Mouse (Mus musculus) CH12.LX (cell line): ENCODE results near the gene F7. TPM values are rescaled to one million over a fixed set of nuclear protein-coding genes. Genes with fewer than 3 reads are reported as not detected.

Experiments
- DNase-seq: peaks from one replicate; pipeline ENCODE4 v3.0.0-alpha.2; 2013; ENCODE audit errors: extremely low read depth
- H3K27ac ChIP-seq: 2 replicates; pipeline ENCODE4 v1.5.1; 2012; ENCODE audit warnings: low read depth, mild to moderate bottlenecking, control low read depth, moderate library complexity; ENCODE audit not compliant: insufficient read depth
- H3K27me3 ChIP-seq: replicated peaks from 2 replicates; pipeline ENCODE3; 2012; ENCODE audit warnings: inconsistent platforms
- H3K36me3 ChIP-seq, 2 experiments: replicated peaks in 1 of 2; 2 replicates each; pipeline versions ENCODE3 to v1.6.1; 2012; ENCODE audit warnings: inconsistent platforms in 1 of 2, low read length in 1 of 2, mild to moderate bottlenecking in 1 of 2, mixed read lengths in 1 of 2, moderate library complexity in 1 of 2; ENCODE audit not compliant: control insufficient read depth in 1 of 2, insufficient read depth in 1 of 2
- H3K4me1 ChIP-seq, 2 experiments: 2 replicates each; pipeline ENCODE4 v1.6.1; 2012; ENCODE audit warnings: inconsistent platforms in 1 of 2, moderate library complexity in 1 of 2; ENCODE audit not compliant: insufficient read depth in 2 of 2, control insufficient read depth in 1 of 2
- H3K4me2 ChIP-seq: 2 replicates; pipeline ENCODE4 v1.6.1; 2012; ENCODE audit warnings: low read depth, mild to moderate bottlenecking, control low read depth; ENCODE audit not compliant: poor library complexity, insufficient read depth, severe bottlenecking
- H3K4me3 ChIP-seq, 3 experiments: fragments of 150-350 bp in 1 of 3; sonication (generic) in 1 of 3; replicated peaks in 1 of 3; 2 replicates each; pipeline versions ENCODE3 to v1.5.1; 2011 to 2012; ENCODE audit warnings: low read depth in 2 of 3, low read length in 2 of 3, mild to moderate bottlenecking in 2 of 3, moderate library complexity in 2 of 3, control low read depth in 1 of 3, improper control_type of control experiment in 1 of 3, inconsistent platforms in 1 of 3, mixed read lengths in 1 of 3; ENCODE audit not compliant: poor library complexity in 1 of 3
- H3K79me2 ChIP-seq: replicated peaks from 2 replicates; pipeline ENCODE4 v1.6.1; 2012; ENCODE audit warnings: mild to moderate bottlenecking, moderate library complexity; ENCODE audit not compliant: control insufficient read depth, poor library complexity, insufficient read depth, severe bottlenecking; ENCODE audit errors: extremely low read depth
- H3K9ac ChIP-seq: 2 replicates; pipeline ENCODE4 v1.6.1; 2012; ENCODE audit warnings: low read depth, mild to moderate bottlenecking, control low read depth, moderate library complexity; ENCODE audit not compliant: insufficient read depth
- H3K9me3 ChIP-seq: replicated peaks from 2 replicates; pipeline ENCODE3; 2012; ENCODE audit warnings: low read length, inconsistent platforms, mixed read lengths
- CTCF ChIP-seq, 2 experiments: IDR thresholded peaks in 1 of 2; conservative IDR thresholded peaks in 1 of 2; 2 replicates each; pipeline ENCODE4 v1.5.1; 2011 to 2012; ENCODE audit warnings: low read depth in 2 of 2, low read length in 2 of 2, improper control_type of control experiment in 1 of 2, inconsistent platforms in 1 of 2, mild to moderate bottlenecking in 1 of 2, moderate library complexity in 1 of 2
- E2F4 ChIP-seq: IDR thresholded peaks from 2 replicates; pipeline ENCODE4 v1.6.1; 2011; ENCODE audit warnings: low read depth, low read length, improper control_type of control experiment; ENCODE audit not compliant: insufficient replicate concordance
- ELF1 ChIP-seq: IDR thresholded peaks from 2 replicates; pipeline ENCODE4 v1.6.1; 2014; ENCODE audit warnings: low read depth, mild to moderate bottlenecking, inconsistent platforms, low read length, improper control_type of control experiment
- GABPA ChIP-seq: IDR thresholded peaks from 2 replicates; pipeline ENCODE4 v1.6.1; 2012; ENCODE audit warnings: low read depth, low read length, improper control_type of control experiment, inconsistent platforms; ENCODE audit not compliant: insufficient replicate concordance
- HCFC1 ChIP-seq: IDR thresholded peaks from 2 replicates; pipeline ENCODE4 v1.6.1; 2012; ENCODE audit warnings: low read depth, mild to moderate bottlenecking, inconsistent platforms, low read length, improper control_type of control experiment
- JUN ChIP-seq: IDR thresholded peaks from 2 replicates; pipeline ENCODE4 v1.6.1; 2011; ENCODE audit warnings: low read depth, mild to moderate bottlenecking, low read length, improper control_type of control experiment, moderate library complexity; ENCODE audit not compliant: insufficient read depth
- JUND ChIP-seq: conservative IDR thresholded peaks from 2 replicates; pipeline ENCODE4 v1.6.1; 2011; ENCODE audit warnings: low read depth, low read length, improper control_type of control experiment
- KAT2A ChIP-seq: IDR thresholded peaks from 2 replicates; pipeline ENCODE4 v1.6.1; 2012; ENCODE audit warnings: low read length, improper control_type of control experiment, inconsistent platforms; ENCODE audit not compliant: insufficient replicate concordance
- MAFK ChIP-seq: IDR thresholded peaks from 2 replicates; pipeline ENCODE4 v1.6.1; 2011; ENCODE audit warnings: low read length, improper control_type of control experiment; ENCODE audit not compliant: insufficient replicate concordance
- MAX ChIP-seq: IDR thresholded peaks from 2 replicates; pipeline ENCODE4 v1.6.1; 2011; ENCODE audit warnings: low read length, improper control_type of control experiment
- MAZ ChIP-seq: IDR thresholded peaks from 2 replicates; pipeline ENCODE4 v1.6.1; 2012; ENCODE audit warnings: low read depth, mild to moderate bottlenecking, inconsistent platforms, low read length, improper control_type of control experiment, moderate library complexity
- MEF2A ChIP-seq: IDR thresholded peaks from 2 replicates; pipeline ENCODE4 v1.6.1; 2014; ENCODE audit warnings: low read depth, mild to moderate bottlenecking, inconsistent platforms, low read length, improper control_type of control experiment, borderline replicate concordance
- MXI1 ChIP-seq: IDR thresholded peaks from 2 replicates; pipeline ENCODE4 v1.6.1; 2011; ENCODE audit warnings: mild to moderate bottlenecking, low read depth, low read length, improper control_type of control experiment
- MYC ChIP-seq: IDR thresholded peaks from 2 replicates; pipeline ENCODE4 v1.6.1; 2011; ENCODE audit warnings: low read depth, mild to moderate bottlenecking, improper control_type of control experiment, low read length
- NELFE ChIP-seq: IDR thresholded peaks from 2 replicates; pipeline ENCODE4 v1.6.1; 2011; ENCODE audit warnings: low read depth, low read length, improper control_type of control experiment
- NRF1 ChIP-seq: IDR thresholded peaks from 2 replicates; pipeline ENCODE4 v1.6.1; 2014; ENCODE audit warnings: low read depth, mild to moderate bottlenecking, inconsistent platforms, low read length, improper control_type of control experiment, moderate library complexity
- PAX5 ChIP-seq: IDR thresholded peaks from 2 replicates; pipeline ENCODE4 v1.6.1; 2012; ENCODE audit warnings: low read length, inconsistent platforms, mixed read lengths
- RAD21 ChIP-seq: IDR thresholded peaks from 2 replicates; pipeline ENCODE4 v1.6.1; 2011; ENCODE audit warnings: low read depth, mild to moderate bottlenecking, low read length, improper control_type of control experiment, moderate library complexity
- RCOR1 ChIP-seq: conservative IDR thresholded peaks from 2 replicates; pipeline ENCODE4 v1.6.1; 2012; ENCODE audit warnings: low read depth, mild to moderate bottlenecking, inconsistent platforms, low read length, improper control_type of control experiment
- TBP ChIP-seq: conservative IDR thresholded peaks from 2 replicates; pipeline ENCODE4 v1.6.1; 2011; ENCODE audit warnings: low read depth, low read length, improper control_type of control experiment
- USF1 ChIP-seq: IDR thresholded peaks from 2 replicates; pipeline ENCODE4 v1.6.1; 2014; ENCODE audit warnings: low read depth, mild to moderate bottlenecking, inconsistent platforms, low read length, improper control_type of control experiment
- USF2 ChIP-seq: conservative IDR thresholded peaks from 2 replicates; pipeline ENCODE4 v1.6.1; 2011; ENCODE audit warnings: low read depth, low read length, improper control_type of control experiment
- ZNF384 ChIP-seq: IDR thresholded peaks from 2 replicates; pipeline ENCODE4 v1.6.1; 2012; ENCODE audit warnings: low read depth, low read length, improper control_type of control experiment, inconsistent platforms
- dilution Hi-C: fragments of 300-500 bp; cut with MboI; formaldehyde crosslinking; loops from 2 replicates; pipeline ENCODE4 v1.14.3; 2020; ENCODE audit warnings: low sequenced_read_pairs; ENCODE audit not compliant: extremely low pct_unique_long_range_greater_than_20kb, extremely low pct_ligation_motif_present
- in situ Hi-C: fragments of 300-500 bp; cut with MboI; formaldehyde crosslinking; loops from 3 replicates; pipeline ENCODE4 v1.14.3; 2019; ENCODE audit warnings: low sequenced_read_pairs, low pct_ligation_motif_present, low pct_unique_long_range_greater_than_20kb, mixed read lengths
- polyA plus RNA-seq: library from polyadenylated mRNA; unstranded; fragments of >175 nt; gene quantifications from 2 replicates; pipeline ENCODE4 v1.2.1, GENCODE M21; 2012; ENCODE audit warnings: low read depth; ENCODE audit not compliant: insufficient read length
- total RNA-seq, 2 experiments: library from RNA; depleted of rRNA; stranded (reverse); fragments of 300-350 nt in 1 of 2; fragments of >200 nt in 1 of 2; gene quantifications; 2 replicates each; pipeline ENCODE4 v1.2.3; 2012 to 2014

Gene F7
- total RNA-seq (2012; rRNA removed), result not detected in 2 replicates
- total RNA-seq (2014; rRNA removed), result not detected in 2 replicates
- not detected in 2 replicates for polyA plus RNA-seq

- no peak for DNase-seq
- Histone ChIP-seq H3K9ac (no peak within 1 kb of the TSS), H3K9me3 (no peaks in the 10 kb centered on the region), H3K4me2 (no peak within 1 kb of the TSS), H3K4me3 (no peak within 1 kb of the TSS), H3K27ac (no peak within 1 kb of the TSS), H3K36me3 (no peaks in the 10 kb centered on the region)
- TF ChIP-seq USF2 (no peak), MEF2A (no peak), RAD21 (no peak), MYC (no peak), MAFK (no peak), USF1 (no peak)
- TF ChIP-seq, all 38 proteins: peak for 0
- Histone ChIP-seq H3K27me3 (peaks cover 87% of the 10 kb centered on the region), H3K79me2 (no peaks in the 10 kb centered on the region), H3K4me1 (no peaks in the 10 kb centered on the region)
- in situ Hi-C loops (no loop called here), dilution Hi-C loops (no loop called here)
These were observed at the start of gene F7 for GRCm38 (mm10) chr8:13025487-13026224. TSS of gene F7 (plus strand) at chr8:13026034.

GRCm38 (mm10) chr8:12976290-12976689, 49.5 kb upstream of the F7 start:
- H3K36me3 ChIP-seq, result no peaks in the 10 kb centered on the region
- in situ Hi-C loops, result loop anchor here (25.0 kb wide), 1 partner anchor 236 kb away; the partner anchor contains the start of gene Grtp1

GRCm38 (mm10) chr8:12976723-12977122, 49.1 kb upstream of the F7 start:
- no peaks in the 10 kb centered on the region for H3K4me1 ChIP-seq
- DNase-seq, result no peak
- H3K79me2 ChIP-seq, result no peaks in the 10 kb centered on the region
- H3K4me3 ChIP-seq, result no peak overlapping the region
- in situ Hi-C loops, result loop anchor here (25.0 kb wide), 1 partner anchor 236 kb away; the partner anchor contains the start of gene Grtp1
- H3K27me3 ChIP-seq, result peaks cover 84% of the 10 kb centered on the region
- H3K4me2 ChIP-seq, result no peak overlapping the region
- H3K9me3 ChIP-seq, result peaks cover 2% of the 10 kb centered on the region
- no peak for TF ChIP-seq RAD21
- TF ChIP-seq E2F4, result no peak
- TF ChIP-seq GABPA, result no peak
- no peak for TF ChIP-seq KAT2A
- no peak for TF ChIP-seq PAX5
- TF ChIP-seq TBP, result no peak
- no peak for TF ChIP-seq CTCF (conservative IDR thresholded peaks at IDR 0.05 in 1 of 2, IDR thresholded peaks at IDR 0.05 in 1 of 2; ENCODE audit: low read depth in 2 of 2, low read length in 2 of 2)
- no peak for TF ChIP-seq NELFE
- no peak for TF ChIP-seq HCFC1
- TF ChIP-seq MAX, result no peak
- TF ChIP-seq, all 38 proteins: peak for 0
- no peaks in the 10 kb centered on the region for H3K36me3 ChIP-seq
- H3K27ac ChIP-seq, result no peak overlapping the region
- dilution Hi-C loops, result no loop called here
- no peak overlapping the region for H3K9ac ChIP-seq

More at GRCm38 (mm10) chr8:12976290-12976689, 49.5 kb upstream of the F7 start:
- H3K27ac ChIP-seq, result no peak overlapping the region
- H3K4me2 ChIP-seq, result no peak overlapping the region
- no peak for TF ChIP-seq RCOR1
- TF ChIP-seq PAX5, result no peak
- no peak for TF ChIP-seq JUND
- no peak for TF ChIP-seq KAT2A
- no peak for TF ChIP-seq ELF1
- no peak for TF ChIP-seq NRF1
- no peak for TF ChIP-seq ZNF384
- no peak for TF ChIP-seq MAX
- no peak for TF ChIP-seq MAZ
- TF ChIP-seq JUN, result no peak
- TF ChIP-seq MXI1, result no peak
- no peak overlapping the region for H3K9ac ChIP-seq
- no peak for DNase-seq
- dilution Hi-C loops, result no loop called here
- no peaks in the 10 kb centered on the region for H3K79me2 ChIP-seq
- no peaks in the 10 kb centered on the region for H3K9me3 ChIP-seq
- peaks cover 82% of the 10 kb centered on the region for H3K27me3 ChIP-seq
- H3K4me1 ChIP-seq, result no peaks in the 10 kb centered on the region
- no peak overlapping the region for H3K4me3 ChIP-seq
